Mouse (Mus musculus): ENCODE measurements around the gene Sptbn1.
A peak's percentile ranks its signal among the peaks of the same experiment; 100 is the strongest.

Sptbn1 gene

GRCm38 (mm10) chr11:30211663-30212416 is 56.1 kb downstream of the Sptbn1 start:
- DNase-seq (ENCODE audit: low read depth, low spot score), result no peak

GRCm38 (mm10) chr11:30211141-30211540 is 56.8 kb downstream of the Sptbn1 start:
- no peak for DNase-seq (ENCODE audit: low read depth, low spot score)

GRCm38 (mm10) chr11:30210100-30210811 is 57.7 kb downstream of the Sptbn1 start:
- DNase-seq (ENCODE audit: low read depth, low spot score), result no peak

GRCm38 (mm10) chr11:30209495-30209894 is 58.5 kb downstream of the Sptbn1 start:
- no peak for DNase-seq (ENCODE audit: low read depth, low spot score)

- DNase-seq (ENCODE audit: low read depth, low spot score), result no peak
These were observed 63.6 kb downstream of the Sptbn1 start for GRCm38 (mm10) chr11:30204398-30204797.

DNA sequence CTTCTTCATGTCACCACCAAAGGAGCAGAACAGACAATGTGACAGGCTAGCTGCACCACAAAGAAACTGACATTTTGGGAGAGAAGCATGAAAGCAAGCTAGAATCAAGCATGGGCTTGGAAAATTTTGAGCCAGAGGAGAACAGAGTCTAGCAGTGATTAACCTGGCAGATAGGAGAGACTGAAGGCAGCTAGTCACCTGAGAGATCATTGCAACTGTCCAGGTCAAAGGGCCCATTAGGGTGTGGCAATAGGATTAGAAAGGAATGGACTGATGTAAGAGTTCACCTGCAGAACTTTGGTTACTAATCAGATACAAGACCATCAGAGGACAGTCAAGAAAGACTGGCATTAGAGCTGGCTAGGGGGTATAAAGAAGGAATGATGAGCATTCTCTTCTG is 67.6 kb downstream of the Sptbn1 start:
- DNase-seq (ENCODE audit: low read depth, low spot score), result no peak

- peak; percentile 58 for DNase-seq (ENCODE audit: low read depth, low spot score)
These were observed 69.8 kb downstream of the Sptbn1 start for GRCm38 (mm10) chr11:30198091-30198675.

- DNase-seq (ENCODE audit: low read depth, low spot score), result peak; percentile 18
These were observed 70.3 kb downstream of the Sptbn1 start for GRCm38 (mm10) chr11:30197564-30198090.

DNA sequence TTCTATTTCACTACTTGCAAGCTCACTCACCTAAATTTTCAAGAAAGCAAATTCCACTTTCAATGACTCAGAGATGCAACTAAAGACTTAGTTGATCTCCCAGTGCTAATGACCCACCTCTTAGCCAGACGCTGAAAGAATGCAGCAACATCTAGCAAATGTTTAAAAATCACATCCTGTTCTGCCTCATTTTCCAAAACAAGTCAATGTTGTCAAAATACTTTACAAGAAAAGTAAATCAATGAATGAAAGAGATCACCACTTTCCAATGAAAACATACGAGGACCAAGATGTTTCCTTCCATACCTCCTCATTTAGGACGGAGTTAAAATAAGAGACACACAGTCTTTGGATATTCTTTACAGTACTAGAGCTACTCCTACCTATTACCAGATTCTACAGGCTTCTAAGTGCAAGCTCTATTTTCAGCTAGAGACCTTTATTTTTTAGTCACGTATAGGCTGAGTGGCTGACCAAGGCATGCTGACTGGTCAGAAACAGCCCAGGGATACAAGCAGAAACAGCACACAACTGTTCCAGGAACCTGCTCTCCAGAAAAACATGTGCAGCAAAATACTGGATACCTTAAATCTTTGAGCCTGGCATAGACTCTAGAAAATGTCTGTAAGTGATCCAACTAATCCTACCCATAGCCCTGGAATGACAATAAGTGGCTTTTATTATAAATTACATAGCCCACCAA is 71.5 kb downstream of the Sptbn1 start:
- no peak for DNase-seq (ENCODE audit: low read depth, low spot score)

- DNase-seq (ENCODE audit: low read depth, low spot score), result no peak
These were observed 72.2 kb downstream of the Sptbn1 start for GRCm38 (mm10) chr11:30195756-30196155.

DNA sequence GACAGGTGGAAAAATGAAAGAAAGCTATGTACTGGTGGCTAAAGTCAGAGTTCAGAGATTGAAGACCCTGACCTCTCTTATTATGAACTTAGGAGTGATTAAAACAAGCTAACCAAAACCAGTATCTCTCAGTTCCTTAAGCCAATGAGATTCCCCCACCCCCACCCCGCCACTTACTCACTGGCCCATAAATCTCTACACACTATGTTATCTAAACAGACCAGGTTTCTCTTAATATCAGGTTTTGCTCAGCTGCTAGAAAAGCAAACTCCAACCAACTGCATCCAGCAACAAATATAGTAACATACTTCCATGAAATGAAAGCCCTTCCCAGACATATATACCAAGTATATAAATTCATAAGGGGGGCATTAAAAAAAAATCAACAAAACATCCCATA is 73.2 kb downstream of the Sptbn1 start:
- no peak for DNase-seq (ENCODE audit: low read depth, low spot score)

- no peak for DNase-seq (ENCODE audit: low read depth, low spot score)
These were observed 77.0 kb downstream of the Sptbn1 start for GRCm38 (mm10) chr11:30190959-30191358.

DNA sequence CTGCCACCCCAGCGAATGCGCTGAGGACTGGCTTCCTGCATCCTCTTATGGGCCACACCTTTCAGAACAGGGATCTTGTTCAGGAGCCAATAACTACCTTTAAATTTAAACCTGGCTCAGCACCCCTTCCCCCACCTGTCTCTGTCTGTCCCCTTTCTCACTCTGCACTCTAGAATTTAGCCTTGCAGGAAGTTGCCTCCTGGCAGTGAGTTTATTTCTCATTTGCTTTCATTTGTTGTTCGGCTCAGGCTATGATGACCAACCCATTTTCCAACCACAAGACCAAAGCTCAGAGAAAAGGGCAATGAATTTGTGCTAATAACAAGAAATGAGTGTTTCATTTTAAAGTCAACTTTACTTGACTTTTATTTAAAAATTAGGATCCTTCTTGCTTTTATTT is 77.9 kb downstream of the Sptbn1 start:
- no peak for DNase-seq (ENCODE audit: low read depth, low spot score)

GRCm38 (mm10) chr11:30186902-30187470 is 81.0 kb downstream of the Sptbn1 start:
- DNase-seq (ENCODE audit: low read depth, low spot score), result no peak

DNA sequence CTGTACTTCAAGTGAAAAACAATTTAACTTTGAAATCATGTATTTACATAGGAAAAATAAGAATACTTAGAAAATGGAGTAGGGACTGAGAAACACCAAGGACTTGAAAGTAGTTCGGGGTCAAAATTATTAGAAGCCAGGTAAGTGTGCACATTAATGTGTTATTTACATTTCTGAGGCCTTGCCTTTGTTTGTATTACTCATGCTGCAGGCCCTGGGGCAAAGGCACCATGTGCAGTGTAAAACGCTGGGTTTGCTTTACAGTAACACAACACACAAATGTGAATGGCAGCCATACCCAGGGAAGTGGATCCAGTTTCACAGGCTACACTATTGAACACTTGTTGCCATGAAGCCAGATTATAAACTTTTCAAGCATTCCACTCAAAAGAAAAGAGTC is 83.4 kb downstream of the Sptbn1 start:
- no peak for DNase-seq (ENCODE audit: low read depth, low spot score)

DNA sequence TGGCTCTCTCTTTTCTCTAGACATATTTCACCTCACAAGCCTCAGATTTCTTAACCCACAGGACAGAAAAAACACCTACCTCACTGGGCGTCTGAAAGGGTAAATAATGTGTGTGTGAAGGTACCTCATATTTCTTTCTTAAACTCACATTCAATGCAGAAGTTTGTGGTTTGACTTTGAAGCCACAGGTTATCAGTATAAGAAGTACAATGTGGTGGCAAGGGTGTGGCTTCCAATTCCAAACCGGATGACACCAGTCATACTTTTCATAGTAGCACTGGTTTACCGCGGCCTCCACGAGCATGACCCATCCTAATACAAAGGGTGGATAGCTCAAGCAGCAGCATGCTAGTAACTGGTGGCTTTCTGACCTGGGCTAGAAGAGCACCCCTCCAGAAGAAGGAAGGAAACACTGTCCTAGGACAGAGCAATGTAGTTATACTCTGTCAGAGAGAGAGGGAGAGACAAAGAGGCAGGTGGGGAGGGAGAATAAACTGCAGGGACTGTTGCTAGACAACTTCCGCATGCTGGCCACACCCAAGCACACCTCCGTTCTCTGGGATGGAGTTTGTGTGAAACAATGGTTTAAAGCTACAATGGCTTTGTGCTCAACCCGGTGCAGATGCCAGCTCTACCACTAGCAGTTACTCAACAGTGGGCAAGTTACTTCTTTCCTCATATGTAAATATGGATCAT is 85.1 kb downstream of the Sptbn1 start:
- no peak for DNase-seq (ENCODE audit: low read depth, low spot score)

DNA sequence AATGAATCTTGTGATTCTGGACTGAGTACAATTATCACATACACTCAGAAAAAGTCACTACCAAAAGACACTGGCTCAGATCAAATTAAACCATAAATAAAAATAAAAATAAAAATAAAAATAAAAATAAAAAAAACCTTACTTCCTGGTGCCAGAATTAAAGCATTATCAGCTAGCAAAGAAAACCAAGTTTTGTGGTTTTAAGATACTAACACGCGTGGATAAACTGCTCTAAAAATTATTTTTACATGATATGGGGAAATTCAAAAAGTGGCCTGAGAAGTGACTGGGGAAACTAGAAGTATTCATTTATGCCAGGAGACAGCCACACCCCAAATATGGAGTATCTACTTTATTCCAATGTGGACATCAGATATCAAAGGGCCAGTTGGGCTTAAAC is 89.8 kb downstream of the Sptbn1 start:
- no peak for DNase-seq (ENCODE audit: low read depth, low spot score)

- DNase-seq (ENCODE audit: low read depth, low spot score), result no peak
These were observed 90.7 kb downstream of the Sptbn1 start for GRCm38 (mm10) chr11:30177145-30177840.

GRCm38 (mm10) chr11:30176111-30176510 is 91.9 kb downstream of the Sptbn1 start:
- DNase-seq (ENCODE audit: low read depth, low spot score), result no peak

- no peak for DNase-seq (ENCODE audit: low read depth, low spot score)
These were observed 92.4 kb downstream of the Sptbn1 start for GRCm38 (mm10) chr11:30175623-30176022.

Measured in retina, adult 2 months (tissue).